Mouse (Mus musculus): Measurements from ENCODE around the gene Cep350.
"Not testable (repeated sequence)": the region's sequence is repeated elsewhere in the genome, so short reads cannot be mapped to it uniquely, and the experiment has no call there.

- TF ChIP-seq POLR2A (IDR thresholded peaks at IDR 0.05; ENCODE audit: borderline replicate concordance, extremely low read depth, low read depth, low read length); CTCF (IDR thresholded peaks at IDR 0.05; ENCODE audit: insufficient read depth, low read length): not testable (repeated sequence)
Measured at GRCm38 (mm10) chr1:155882646-155883231, 90.3 kb downstream of the Cep350 start.
